Mouse (Mus musculus) thymus, postnatal 36 days (tissue): ENCODE data around the gene Dtx1.

Experiments used
- DNase-seq, 2 experiments: peaks; one replicate each; pipeline ENCODE4 v3.0.0; 2022; ENCODE audit warnings: mixed read lengths in 2 of 2

The Dtx1 gene

GRCm38 (mm10) chr5:120711827-120712226 lies at the start of gene Dtx1:
Gene Dtx1, minus strand, starts transcription at chr5:120711927.
- no peak for DNase-seq

- DNase-seq, result no peak
Observed at GRCm38 (mm10) chr5:120754215-120754614, 42.5 kb upstream of the Dtx1 start.

DNA sequence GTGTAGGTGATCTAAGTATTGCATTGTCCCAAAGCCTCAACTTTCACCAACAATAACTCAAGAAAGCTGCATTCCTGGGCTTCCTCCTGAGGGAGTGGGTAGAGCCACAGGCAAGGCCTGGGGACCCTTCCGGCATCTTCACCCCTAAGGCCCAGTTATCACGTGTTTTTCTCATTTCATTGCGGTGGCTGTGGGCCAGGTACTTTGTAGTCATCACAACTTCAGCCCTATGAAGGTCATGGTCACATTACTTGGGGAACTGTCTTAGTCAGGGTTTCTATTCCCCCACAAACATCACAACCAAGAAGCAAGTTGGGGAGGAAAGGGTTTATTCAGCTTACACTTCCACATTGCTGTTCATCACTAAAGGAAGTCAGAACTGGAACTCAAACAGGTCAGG lies 41.1 kb upstream of the Dtx1 start:
- no peak for DNase-seq

- no peak for DNase-seq
Observed at GRCm38 (mm10) chr5:120751206-120751605, 39.5 kb upstream of the Dtx1 start.

GRCm38 (mm10) chr5:120749688-120750087 lies 38.0 kb upstream of the Dtx1 start, which contains the start of gene Oas2:
Gene Oas2, minus strand, starts transcription at chr5:120749853.
- no peak for DNase-seq

GRCm38 (mm10) chr5:120746451-120746850 lies 34.7 kb upstream of the Dtx1 start:
- DNase-seq, result peak in 1 of 2 experiments; percentile 19

GRCm38 (mm10) chr5:120742125-120742524 lies 30.4 kb upstream of the Dtx1 start:
- DNase-seq, result peak; percentile 48 to 50

DNA sequence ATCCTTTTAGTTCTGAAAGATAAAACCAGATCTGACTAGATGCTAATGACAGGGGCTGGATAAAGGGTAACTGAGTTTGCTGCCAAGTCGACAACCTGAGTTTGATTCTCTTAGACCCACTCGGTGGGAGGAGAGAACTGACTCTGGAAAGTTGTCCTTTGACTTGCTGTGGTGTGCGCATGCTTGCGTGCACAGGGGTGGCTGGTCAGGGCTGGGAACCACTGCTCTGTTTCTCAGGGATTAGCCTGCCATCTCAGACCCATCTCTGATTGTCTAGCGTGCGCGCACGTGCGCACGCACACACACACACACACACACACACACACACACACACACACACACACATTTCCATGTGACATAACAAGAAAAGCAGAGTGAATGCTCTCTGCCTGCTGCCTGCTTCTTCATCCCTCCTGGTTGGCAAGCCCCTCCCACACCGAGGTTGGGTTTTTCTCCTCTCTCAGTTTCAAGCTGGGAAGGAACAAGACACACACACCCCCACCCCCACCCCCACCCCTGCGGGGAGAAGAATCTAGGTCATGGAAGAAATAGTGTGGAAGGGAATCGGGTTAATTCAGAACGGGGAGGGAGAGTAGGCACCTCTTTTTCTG lies 22.8 kb upstream of the Dtx1 start:
- no peak for DNase-seq

DNA sequence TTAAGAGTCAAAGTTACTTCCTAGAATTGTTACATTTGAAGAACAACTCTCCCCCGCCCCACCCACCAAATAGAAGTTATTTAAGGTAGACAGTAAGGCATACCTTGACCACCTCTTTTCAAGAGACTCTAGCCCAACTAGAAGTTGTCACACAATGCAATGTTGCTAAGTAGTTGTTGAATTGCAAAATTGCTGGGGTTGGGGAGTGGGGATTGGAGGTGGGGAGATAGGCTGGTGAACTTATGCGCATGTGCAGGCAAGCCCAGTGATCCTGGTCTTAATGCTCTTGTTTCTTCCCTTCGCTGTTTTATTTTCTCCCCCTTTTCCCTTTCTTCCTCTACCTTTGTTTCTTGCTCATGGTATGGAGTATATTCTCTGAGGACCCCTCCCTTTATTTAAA lies 22.0 kb upstream of the Dtx1 start:
- no peak for DNase-seq

GRCm38 (mm10) chr5:120732740-120733139 lies 21.0 kb upstream of the Dtx1 start:
- DNase-seq, result no peak

DNA sequence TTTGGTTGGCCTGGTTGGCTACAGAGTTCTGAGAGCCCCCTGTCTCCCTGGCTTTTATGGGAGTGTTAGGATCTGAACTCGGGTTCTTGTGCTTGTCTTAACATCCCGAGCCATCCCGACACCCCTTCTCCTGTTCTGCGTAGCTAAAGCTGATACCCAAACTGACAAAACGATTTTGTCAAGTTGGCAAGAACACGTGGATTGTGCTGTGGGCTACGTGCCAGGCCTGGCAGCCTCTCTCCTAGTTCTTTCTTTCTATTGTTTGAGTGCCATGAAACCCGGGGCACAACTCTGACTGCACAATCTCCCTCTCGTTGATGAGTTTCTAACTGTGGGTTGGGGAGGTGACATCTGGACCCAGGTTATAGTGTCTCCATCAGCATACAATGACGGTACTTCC lies 17.6 kb upstream of the Dtx1 start:
- no peak for DNase-seq

- DNase-seq, result no peak
Observed at GRCm38 (mm10) chr5:120725811-120726455, 14.2 kb upstream of the Dtx1 start.

- DNase-seq, result no peak
Observed at GRCm38 (mm10) chr5:120721005-120721404, 9.3 kb upstream of the Dtx1 start.

DNA sequence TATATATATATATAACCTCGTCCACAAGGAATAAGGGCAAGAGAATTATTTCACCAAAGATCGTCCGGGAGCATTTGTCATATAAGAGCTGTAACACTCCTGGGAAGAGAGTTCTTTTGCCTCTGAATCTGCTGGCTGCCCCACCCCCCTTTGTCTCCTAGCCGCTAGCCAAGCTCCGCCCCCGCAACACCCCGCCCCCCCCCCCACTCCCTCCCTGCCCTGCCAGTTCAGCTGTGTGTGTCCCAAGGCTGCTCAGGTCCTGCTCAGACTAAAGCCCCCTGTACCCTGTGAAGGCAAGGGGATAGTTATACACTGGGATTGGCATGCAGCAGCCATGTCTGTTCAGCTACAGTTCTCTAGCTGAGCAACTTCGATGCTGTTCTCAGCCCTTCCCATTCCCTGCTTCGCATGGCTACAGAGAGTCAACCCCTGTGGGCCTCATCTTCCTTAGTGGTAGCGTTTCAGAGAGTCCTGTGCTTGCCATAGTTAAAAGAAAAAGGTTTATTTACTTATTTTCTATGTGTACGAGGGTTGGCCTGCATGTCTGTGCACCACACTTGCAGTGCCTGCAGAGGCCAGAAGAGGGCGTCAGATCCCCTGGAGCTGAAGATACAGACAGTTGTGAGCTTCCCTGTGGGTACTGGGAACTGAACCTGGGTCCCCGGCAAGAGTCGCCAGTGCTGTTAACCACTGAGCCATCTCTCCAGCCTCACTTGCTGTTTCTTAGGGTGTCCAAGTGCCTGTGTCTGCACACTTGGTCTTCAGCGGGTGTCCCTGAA lies 7.1 kb upstream of the Dtx1 start:
- no peak for DNase-seq

GRCm38 (mm10) chr5:120717136-120717535 lies 5.4 kb upstream of the Dtx1 start:
- DNase-seq, result no peak

DNA sequence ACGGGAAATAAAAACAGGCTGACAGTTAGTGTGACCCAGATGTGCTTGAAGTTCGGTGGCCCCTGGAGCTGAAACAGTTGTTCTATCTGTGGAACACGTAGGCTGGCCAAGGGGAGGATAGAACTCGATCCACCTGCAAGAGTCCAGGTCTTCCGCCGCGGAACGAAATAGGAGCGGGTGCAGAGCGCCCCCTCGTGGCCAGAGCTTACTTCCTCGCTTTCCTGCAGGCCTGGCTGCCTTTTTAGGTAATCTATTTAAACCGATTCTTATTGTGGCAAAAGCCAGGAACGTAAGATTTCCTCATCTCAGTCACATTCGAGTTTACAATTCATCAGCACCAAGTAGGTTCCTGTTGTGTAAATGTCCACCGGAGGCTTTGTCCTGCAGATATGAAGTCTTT lies 2.6 kb upstream of the Dtx1 start:
- DNase-seq, result peak; percentile 79 to 82

DNA sequence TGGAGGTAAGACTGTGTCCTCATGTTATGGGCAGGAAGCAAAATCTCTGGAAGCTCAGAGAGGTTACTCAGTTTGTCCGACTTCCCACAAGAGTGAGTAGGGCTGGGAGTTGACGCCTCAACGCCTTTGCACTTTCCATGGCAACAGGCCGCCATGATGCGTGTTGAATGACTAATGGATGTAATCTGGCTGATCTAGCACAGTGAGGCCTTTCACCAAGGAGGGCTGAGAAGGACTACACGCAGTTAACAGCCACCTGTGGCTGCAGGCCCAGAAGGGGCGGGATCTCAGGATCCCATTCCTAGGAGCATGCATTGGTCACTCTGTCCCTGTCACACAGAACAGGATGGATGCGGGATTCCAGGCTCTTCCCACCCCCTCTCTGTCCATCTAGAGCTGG lies 994 bp upstream of the Dtx1 start:
- no peak for DNase-seq

DNA sequence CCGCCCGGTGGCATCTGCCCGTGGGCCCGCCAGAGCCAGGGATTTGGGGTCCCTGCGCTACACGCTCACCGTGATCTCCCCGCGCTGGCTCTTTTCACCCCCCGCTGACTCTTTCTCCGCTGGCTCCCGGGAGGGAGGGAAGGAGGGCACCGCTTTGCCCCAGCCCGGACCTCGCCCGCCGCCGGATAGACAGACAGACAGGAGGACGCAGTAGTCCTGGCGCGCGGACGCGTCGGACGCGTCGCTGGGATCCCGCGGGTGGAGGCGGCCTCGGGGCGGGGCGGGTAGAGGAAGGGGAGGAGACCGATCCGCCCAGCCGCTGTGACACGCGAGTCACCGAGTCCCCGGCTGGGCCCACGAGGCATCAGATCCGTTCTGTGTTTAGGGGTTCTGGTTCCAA lies 311 bp downstream of the Dtx1 start:
- DNase-seq, result peak; percentile 72 to 74

DNA sequence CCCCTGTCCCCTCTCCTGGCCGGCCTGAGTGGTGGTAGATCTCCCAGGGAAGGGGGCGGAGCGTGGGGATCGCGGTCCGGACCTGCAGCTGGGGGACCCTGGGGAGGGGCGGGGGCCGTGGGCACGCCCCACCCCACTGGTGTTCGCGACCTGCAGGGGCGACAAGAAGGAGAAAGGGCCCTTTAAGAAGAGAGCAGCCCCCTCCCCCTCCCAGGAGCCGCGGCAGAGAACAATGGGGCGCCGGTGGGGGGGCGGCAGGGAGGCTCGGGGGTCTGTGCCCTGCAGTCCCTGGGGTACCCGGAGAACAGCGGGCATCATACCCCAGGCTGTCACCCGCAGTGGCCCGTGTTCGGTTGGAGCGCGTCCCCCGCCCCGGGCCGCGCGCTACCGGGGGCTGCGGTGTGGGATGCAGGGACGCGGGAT lies 890 bp downstream of the Dtx1 start:
- peak in 1 of 2 experiments; percentile 52 for DNase-seq

GRCm38 (mm10) chr5:120710161-120710825 lies 1.4 kb downstream of the Dtx1 start:
- DNase-seq, result no peak

- DNase-seq, result no peak
Observed at GRCm38 (mm10) chr5:120706976-120707375, 4.8 kb downstream of the Dtx1 start.

DNA sequence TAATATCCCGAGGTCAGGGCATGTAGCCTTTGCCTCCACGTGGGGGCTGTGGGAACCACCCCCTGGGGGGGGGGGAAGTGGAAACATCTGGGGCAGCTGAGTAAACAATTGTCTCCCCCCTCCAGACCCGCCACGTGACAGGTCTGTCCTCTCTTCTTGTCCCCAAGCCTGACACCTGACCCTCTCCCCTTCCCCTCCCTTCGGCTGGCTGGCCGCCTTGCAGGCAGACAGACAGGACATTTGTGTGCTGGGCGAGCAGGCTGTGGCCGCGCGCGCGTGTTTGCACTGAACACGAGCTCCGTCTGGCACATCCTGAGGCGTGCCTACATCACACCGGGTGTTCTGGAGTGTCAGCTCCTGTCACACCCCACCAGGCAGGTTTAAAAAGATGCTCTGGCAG lies 5.2 kb downstream of the Dtx1 start:
- no peak for DNase-seq

DNA sequence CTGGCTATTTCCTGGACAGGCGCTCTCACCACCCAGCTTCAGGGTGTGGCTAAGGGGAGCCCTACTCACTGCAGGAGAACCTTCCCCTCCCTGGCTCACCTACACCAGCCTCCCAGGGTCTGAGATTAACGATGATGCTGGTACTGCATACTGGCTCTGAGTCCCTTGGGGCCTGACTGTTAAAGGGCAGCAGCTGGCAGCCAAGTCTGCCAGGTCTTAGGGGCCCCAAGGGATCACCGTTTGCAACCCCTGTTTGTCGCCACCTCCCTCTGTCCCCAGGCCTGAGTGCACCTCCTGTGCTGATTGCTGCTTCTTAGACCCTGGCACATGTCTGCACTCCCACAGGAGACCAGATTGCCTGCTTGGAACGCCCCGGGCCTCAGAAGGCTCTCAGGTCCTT lies 7.3 kb downstream of the Dtx1 start:
- DNase-seq, result no peak
